33 mouse cellular contexts compared by ENCODE assay signal in the genomic region with DNA sequence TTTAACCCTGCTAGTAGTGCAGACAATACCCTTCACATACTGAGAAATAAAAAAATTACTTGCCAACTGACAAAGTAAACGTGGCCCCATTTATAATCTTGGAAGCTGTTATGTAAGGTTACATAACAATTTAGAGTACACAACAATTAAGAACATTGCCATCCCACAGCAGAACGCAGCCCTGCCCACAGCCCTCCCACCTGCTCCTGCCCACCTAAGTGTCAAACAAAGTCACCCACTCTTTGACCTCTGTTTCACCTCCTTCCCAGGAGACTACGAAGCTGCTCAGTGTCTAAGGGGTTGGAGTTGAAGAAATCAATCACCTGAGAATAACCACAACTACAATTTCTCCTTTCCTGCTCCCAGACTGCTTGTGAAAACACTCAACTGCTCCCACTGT. TPM values are rescaled to one million over a fixed set of nuclear protein-coding genes. Genes with fewer than 3 reads are reported as not detected.
DNase-seq lines count a peak whose midpoint lies in the region; ATAC-seq and TF ChIP-seq lines count a peak whose summit lies in the region.
"Had no signal": no experiment of that assay in that cellular context is flagged by ENCODE, and none has a peak within 500 bp of the region (broad histone marks: within the 10 kb centered on the region; RNA-seq: fewer than 3 reads in every experiment).

No protein-coding gene starts in this region.

- 0 out of 2 replicates have a peak, but pooled peaks cover 5% of the 10 kb centered on the region for H3K4me1 ChIP-seq in heart, postnatal 0 days (ENCODE audit: control insufficient read depth, insufficient read depth)
- no peaks in the 10 kb centered on the region for H3K4me1 ChIP-seq in lung, postnatal 0 days (ENCODE audit: insufficient read depth, low read depth, low read length)
- H3K4me1 ChIP-seq in stomach, postnatal 0 days (replicated peaks; ENCODE audit: control insufficient read depth, insufficient read depth) = no peaks in the 10 kb centered on the region
- H3K4me1 ChIP-seq: embryonic facial prominence, embryonic 13.5 days; forebrain, embryonic 10.5 days; forebrain, embryonic 15.5 days; hindbrain, embryonic 13.5 days; limb, embryonic 13.5 days; liver, embryonic 13.5 days; midbrain, embryonic 13.5 days; neural tube, embryonic 13.5 days had no signal

- DNase-seq in heart, postnatal 0 days (ENCODE audit: low spot score) = no peak
- DNase-seq in heart, postnatal 4 days = no peak
- peak; percentile 16 for DNase-seq in lung, postnatal 25 days (ENCODE audit: low spot score)
- DNase-seq in lung, postnatal 0 days (ENCODE audit: low spot score) = no peak
- peak; percentile 33 for DNase-seq in adipocyte (ENCODE audit: low spot score)
- DNase-seq in thymus, postnatal 14 days = no peak
- no peak for DNase-seq in stomach, postnatal 0 days (ENCODE audit: low spot score)
- DNase-seq: adrenal gland, adult 8-10 months; cerebellum, adult 11-12 months; cerebellum, adult 9-11 months; gastrocnemius, postnatal 25 days; heart, adult 18-20 months; kidney, adult 8-10 months; kidney, postnatal 4 days; layer of hippocampus, adult 9-11 months; liver, embryonic 13.5 days; lung, adult 2 months; right cerebral cortex, postnatal 14 days; thymus, adult 2 months; thymus, postnatal 4 days had no signal

- H3K36me3 ChIP-seq in heart, postnatal 0 days (replicated peaks; ENCODE audit: control insufficient read depth, insufficient read depth, low read length) = peaks cover 24% of the 10 kb centered on the region
- 0 out of 2 replicates have a peak, but pooled peaks cover 5% of the 10 kb centered on the region for H3K36me3 ChIP-seq in lung, postnatal 0 days (ENCODE audit: insufficient read depth, low read length)
- H3K36me3 ChIP-seq in stomach, postnatal 0 days (ENCODE audit: control insufficient read depth, insufficient read depth, low read length) = no peaks in the 10 kb centered on the region; the same call in 1 of the 2 replicates

- no peak overlapping the region for H3K4me2 ChIP-seq in heart, postnatal 0 days (ENCODE audit: low read depth, low read length)
- H3K4me2 ChIP-seq in lung, postnatal 0 days (replicated peaks; ENCODE audit: low read depth, low read length) = no peak overlapping the region
- H3K4me2 ChIP-seq in stomach, postnatal 0 days (replicated peaks; ENCODE audit: low read depth) = no peak overlapping the region
- H3K4me2 ChIP-seq: embryonic facial prominence, embryonic 13.5 days; forebrain, embryonic 15.5 days; heart, embryonic 13.5 days; hindbrain, embryonic 13.5 days; limb, embryonic 13.5 days; liver, embryonic 13.5 days; midbrain, embryonic 13.5 days; neural tube, embryonic 13.5 days had no signal

- no peak for TF ChIP-seq EP300 in heart, postnatal 0 days (IDR thresholded peaks at IDR 0.05; ENCODE audit: low read depth)
- TF ChIP-seq EP300 in lung, postnatal 0 days (IDR thresholded peaks at IDR 0.05) = no peak
- no peak for TF ChIP-seq EP300 in stomach, postnatal 0 days (optimal IDR thresholded peaks at IDR 0.05)

- H3K9me3 ChIP-seq in heart, postnatal 0 days (replicated peaks; ENCODE audit: control insufficient read depth, low read length) = no peaks in the 10 kb centered on the region
- H3K9me3 ChIP-seq in lung, postnatal 0 days (ENCODE audit: low read length) = no peaks in the 10 kb centered on the region
- H3K9me3 ChIP-seq in stomach, postnatal 0 days (ENCODE audit: control insufficient read depth, low read length) = no peaks in the 10 kb centered on the region
- H3K9me3 ChIP-seq: embryonic facial prominence, embryonic 13.5 days; forebrain, embryonic 10.5 days; forebrain, embryonic 15.5 days; heart, embryonic 13.5 days; hindbrain, embryonic 13.5 days; limb, embryonic 13.5 days; liver, embryonic 13.5 days; midbrain, embryonic 13.5 days; neural tube, embryonic 13.5 days had no signal

- no peak overlapping the region for H3K4me3 ChIP-seq in heart, postnatal 0 days (ENCODE audit: low read depth, low read length)
- no peak overlapping the region for H3K4me3 ChIP-seq in lung, postnatal 0 days (ENCODE audit: low read depth, low read length)
- no peak overlapping the region for H3K4me3 ChIP-seq in stomach, postnatal 0 days (ENCODE audit: low read depth, low read length)
- H3K4me3 ChIP-seq: embryonic facial prominence, embryonic 13.5 days; forebrain, embryonic 10.5 days; forebrain, embryonic 15.5 days; heart, embryonic 13.5 days; hindbrain, embryonic 13.5 days; limb, embryonic 13.5 days; liver, embryonic 13.5 days; midbrain, embryonic 13.5 days; neural tube, embryonic 13.5 days had no signal

- peak overlapping the region; percentile 57 for H3K27ac ChIP-seq in heart, postnatal 0 days (ENCODE audit: low read depth)
- no peak overlapping the region for H3K27ac ChIP-seq in lung, postnatal 0 days (ENCODE audit: low read length)
- no peak overlapping the region for H3K27ac ChIP-seq in stomach, postnatal 0 days (replicated peaks)
- H3K27ac ChIP-seq: embryonic facial prominence, embryonic 13.5 days; forebrain, embryonic 10.5 days; forebrain, embryonic 15.5 days; heart, embryonic 13.5 days; hindbrain, embryonic 13.5 days; kidney, postnatal 0 days; limb, embryonic 13.5 days; liver, embryonic 13.5 days; macrophage; midbrain, embryonic 13.5 days; neural tube, embryonic 13.5 days had no signal

- H3K27me3 ChIP-seq in heart, postnatal 0 days (ENCODE audit: control insufficient read depth, insufficient read depth, low read length) = no peaks in the 10 kb centered on the region
- H3K27me3 ChIP-seq in lung, postnatal 0 days (replicated peaks; ENCODE audit: insufficient read depth, low read length) = no peaks in the 10 kb centered on the region
- H3K27me3 ChIP-seq in stomach, postnatal 0 days (ENCODE audit: control insufficient read depth, insufficient read depth, low read length) = no peaks in the 10 kb centered on the region
- H3K27me3 ChIP-seq: embryonic facial prominence, embryonic 13.5 days; forebrain, embryonic 15.5 days; heart, embryonic 13.5 days; hindbrain, embryonic 13.5 days; limb, embryonic 13.5 days; liver, embryonic 13.5 days; midbrain, embryonic 13.5 days; neural tube, embryonic 13.5 days had no signal

- TF ChIP-seq CTCF in heart, postnatal 0 days (IDR thresholded peaks at IDR 0.05; ENCODE audit: low read depth) = no peak
- TF ChIP-seq CTCF in lung, postnatal 0 days (IDR thresholded peaks at IDR 0.05) = no peak
- TF ChIP-seq CTCF in stomach, postnatal 0 days (IDR thresholded peaks at IDR 0.05; ENCODE audit: low read depth) = no peak

- H3K9ac ChIP-seq in heart, postnatal 0 days (replicated peaks; ENCODE audit: low read depth, low read length) = no peak overlapping the region
- no peak overlapping the region for H3K9ac ChIP-seq in lung, postnatal 0 days (replicated peaks; ENCODE audit: low read depth)
- H3K9ac ChIP-seq in stomach, postnatal 0 days (ENCODE audit: low read length) = no peak overlapping the region
- H3K9ac ChIP-seq: embryonic facial prominence, embryonic 13.5 days; forebrain, embryonic 15.5 days; heart, embryonic 13.5 days; hindbrain, embryonic 13.5 days; limb, embryonic 13.5 days; liver, embryonic 13.5 days; midbrain, embryonic 13.5 days; neural tube, embryonic 13.5 days had no signal

- no peak for ATAC-seq in heart, postnatal 0 days (ENCODE audit: insufficient read depth, low read depth)
- ATAC-seq in lung, postnatal 0 days = no peak
- ATAC-seq in stomach, postnatal 0 days (ENCODE audit: low FRiP score, low TSS enrichment) = no peak
- ATAC-seq: activated CD4-positive, CD25-positive, alpha-beta regulatory T cell, adult 4 months; CD4-positive, CD25-positive, alpha-beta regulatory T cell, adult 4 months; forebrain, embryonic 15.5 days; intestine, embryonic 16.5 days; midbrain, embryonic 13.5 days had no signal

- WGBS in heart, postnatal 0 days = 61% methylated on average over 3 of the region's 3 CpGs
- 40% methylated on average over 3 of the region's 3 CpGs for WGBS in lung, postnatal 0 days
- WGBS in stomach, postnatal 0 days = 39% methylated on average over 3 of the region's 3 CpGs

RNA-seq across cellular contexts. Expression of gene Ide, which starts 14.1 kb away (rescaled TPM):
- 57.5 and 60.8 TPM in 2 replicates for total RNA-seq in heart, postnatal 0 days (2014; rRNA removed; ENCODE audit: low replicate concordance)
- polyA plus RNA-seq in heart, postnatal 0 days (2015; fragmentation: Nextera tagmentation; extraction: Ambion mirVana) = 68.0 and 72.6 TPM in 2 replicates
- 100 to 1,000 TPM; 102 to 106 TPM for total RNA-seq in heart, postnatal 4 days (2021)
- 15.6 and 19.7 TPM in 2 replicates for polyA plus RNA-seq in lung, postnatal 0 days (2015; fragmentation: Nextera tagmentation; extraction: Ambion mirVana)
- polyA plus RNA-seq in stomach, postnatal 0 days (2015; fragmentation: Nextera tagmentation; extraction: Ambion mirVana) = 213 and 221 TPM in 2 replicates

RNA-seq across cellular contexts. Expression of gene Kif11, which starts 52.6 kb away (rescaled TPM):
- 31.4 and 41.5 TPM in 2 replicates for total RNA-seq in heart, postnatal 0 days (2014; rRNA removed; ENCODE audit: low replicate concordance)
- 10.4 and 10.8 TPM in 2 replicates for polyA plus RNA-seq in heart, postnatal 0 days (2015; fragmentation: Nextera tagmentation; extraction: Ambion mirVana)
- 10 to 100 TPM; 36.8 to 41.7 TPM for total RNA-seq in heart, postnatal 4 days (2021)
- 2.1 and 3.2 TPM in 2 replicates for polyA plus RNA-seq in lung, postnatal 0 days (2015; fragmentation: Nextera tagmentation; extraction: Ambion mirVana)
- 7.4 and 10.3 TPM in 2 replicates for polyA plus RNA-seq in stomach, postnatal 0 days (2015; fragmentation: Nextera tagmentation; extraction: Ambion mirVana)

Comparison
In these comparisons a context has a peak if more than half of its experiments do, and no peak if none do; other contexts are left out.
1. DNase-seq: peak in lung, postnatal 25 days (single experiment) and adipocyte (single experiment); none in heart, postnatal 0 days (single experiment), heart, postnatal 4 days (single experiment), lung, postnatal 0 days (single experiment), thymus, postnatal 14 days (single experiment) and stomach, postnatal 0 days (single experiment).